Mouse (Mus musculus) brain, adult 2 months (tissue): Measurements from ENCODE around the gene Creld2.

Source experiments
- DNase-seq: peaks from one replicate; pipeline ENCODE4 v3.0.0; 2011; ENCODE audit warnings: low read depth, low spot score

The Creld2 gene

DNA sequence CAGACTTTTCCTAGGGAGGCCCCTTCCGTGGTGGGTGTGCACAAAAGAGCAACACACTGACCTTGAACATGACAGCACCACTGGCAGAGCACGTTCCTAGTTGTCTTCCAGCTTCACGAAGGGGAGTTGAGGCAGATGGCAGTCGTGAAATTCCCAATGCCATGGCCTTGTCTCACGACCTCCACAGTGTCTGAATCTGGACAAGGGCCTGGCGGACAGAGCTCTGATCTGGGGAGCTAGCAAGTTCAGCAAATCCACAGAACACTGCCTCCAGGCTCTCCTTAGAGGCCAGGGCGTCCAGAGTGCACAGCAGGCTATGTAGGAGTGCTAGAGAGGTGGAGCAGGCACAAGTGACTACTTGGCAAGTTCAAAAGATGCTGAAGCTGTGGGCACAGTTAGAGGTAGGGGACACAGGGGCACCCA is 47.5 kb downstream of the Creld2 start:
- DNase-seq = no peak

- DNase-seq = no peak
These were observed 48.0 kb downstream of the Creld2 start for GRCm38 (mm10) chr15:88867368-88868023.

GRCm38 (mm10) chr15:88868024-88868742 is 48.7 kb downstream of the Creld2 start:
- no peak for DNase-seq

DNA sequence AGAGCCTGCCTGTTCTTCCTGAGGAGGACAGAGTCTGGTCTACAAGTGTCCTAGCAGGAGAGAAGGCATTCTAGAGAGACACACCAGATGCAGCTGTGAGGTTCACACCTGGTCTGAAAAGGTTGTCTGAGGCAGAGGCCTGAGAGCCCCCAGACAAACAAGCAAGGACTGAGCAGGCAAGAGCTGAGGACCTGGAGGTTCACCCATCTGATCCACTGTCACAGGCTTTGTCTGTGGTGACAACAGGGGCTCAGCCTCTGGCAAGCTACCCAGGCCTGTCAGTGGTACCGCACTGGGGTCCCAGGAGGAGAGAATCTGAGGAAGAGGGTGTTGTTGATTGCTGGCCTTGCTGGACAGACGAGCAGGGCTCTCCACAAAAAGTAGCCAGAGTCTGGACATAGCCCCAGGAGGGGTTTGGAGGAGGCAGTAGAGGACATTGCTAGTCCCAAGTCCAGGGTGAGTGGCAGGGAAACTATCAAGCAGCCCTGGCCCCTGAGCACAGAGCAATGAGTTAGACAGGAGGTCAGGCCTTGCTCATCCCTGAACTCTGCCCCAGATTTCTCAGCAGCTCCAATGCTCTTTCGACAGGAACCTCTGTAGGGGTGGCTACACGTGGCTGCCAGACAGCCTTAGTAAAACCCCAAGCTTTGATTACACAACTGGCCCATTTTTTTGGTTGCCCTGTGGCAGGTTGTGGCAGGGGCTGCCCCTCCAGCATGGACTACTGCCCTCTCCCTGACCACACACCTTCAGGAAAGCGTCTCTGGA is 51.2 kb downstream of the Creld2 start:
- no peak for DNase-seq

DNA sequence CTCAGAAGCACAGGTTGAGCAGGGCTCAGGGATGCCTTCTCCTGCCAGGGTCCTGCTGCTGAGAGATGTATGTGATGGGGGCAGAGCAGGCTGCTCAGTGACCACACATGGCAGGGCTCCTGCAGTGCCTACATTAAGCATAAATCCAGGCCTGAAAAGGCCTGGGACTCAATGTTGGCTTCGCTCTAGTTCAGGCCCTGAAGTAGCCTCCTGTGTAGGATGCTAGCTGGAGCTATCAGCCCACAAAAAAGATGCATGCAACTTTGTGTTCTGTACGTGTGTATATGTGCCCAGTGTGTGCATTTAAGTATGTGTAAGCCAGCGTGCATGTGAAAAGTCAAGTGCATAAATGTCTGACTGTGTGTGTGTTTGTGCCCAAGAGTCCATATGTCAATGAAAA is 54.6 kb downstream of the Creld2 start:
- no peak for DNase-seq

DNA sequence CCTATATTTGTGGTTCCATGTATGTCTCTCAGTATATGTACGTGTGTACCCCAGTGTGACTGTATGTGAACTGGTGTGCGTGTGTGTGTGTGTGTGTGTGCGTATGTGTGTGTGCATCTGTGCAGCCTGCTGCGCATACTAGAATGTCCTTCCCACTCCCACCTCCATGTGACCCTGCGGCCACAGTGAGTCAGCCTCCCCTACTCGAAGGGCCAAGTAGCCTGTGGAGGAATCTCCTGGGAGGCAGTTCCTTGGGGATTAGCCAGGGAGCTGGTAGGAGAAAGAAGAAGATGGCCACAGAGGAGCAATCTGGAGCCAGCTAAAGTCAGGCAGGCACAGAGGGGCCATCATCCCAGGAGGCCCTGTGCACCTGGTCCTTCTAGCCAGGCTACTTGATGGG is 55.0 kb downstream of the Creld2 start:
- no peak for DNase-seq

DNA sequence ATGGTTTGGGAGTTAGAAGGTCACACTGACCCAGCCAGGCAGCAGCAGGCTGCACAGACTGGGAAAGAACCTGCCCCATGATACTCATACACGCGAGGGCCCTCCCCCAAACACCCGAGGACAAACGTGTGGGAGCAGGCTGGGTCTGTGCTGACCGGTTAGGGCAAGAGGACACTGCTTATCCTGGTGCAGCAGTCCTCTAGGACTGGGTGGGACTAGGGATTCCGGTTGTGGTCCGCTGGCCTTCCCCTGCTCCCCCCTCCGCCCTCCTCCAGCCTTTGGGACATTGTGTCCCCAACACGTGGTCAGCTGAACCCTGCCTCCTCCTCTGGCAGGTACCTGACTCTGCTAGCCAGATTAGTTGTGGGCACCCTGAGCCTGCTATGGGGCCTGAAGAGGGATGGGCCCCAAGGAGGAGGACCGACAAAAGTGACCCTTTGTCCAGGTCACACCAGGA is 56.2 kb downstream of the Creld2 start:
- DNase-seq = no peak
